Mouse (Mus musculus): ENCODE measurements around the gene Angptl8. TPM values are rescaled to one million over a fixed set of nuclear protein-coding genes. Genes with fewer than 3 reads are reported as not detected.

Angptl8 gene
- polyA plus RNA-seq, 1 experiment from 2014 or later: 0.67 TPM

GRCm38 (mm10) chr9:21870879-21871524 lies 35.7 kb downstream of the Angptl8 start:
- no peaks in the 10 kb centered on the region for H3K36me3 ChIP-seq
- H3K4me2 ChIP-seq (replicated peaks): peak overlapping the region; percentile 51
- peak overlapping the region; percentile 14; the same call in 1 of the 2 replicates for H3K4me3 ChIP-seq
- H3K4me1 ChIP-seq: 0 out of 2 replicates have a peak, but pooled peaks cover 4% of the 10 kb centered on the region
- 0 out of 2 replicates have a peak, but pooled peaks cover 3% of the 10 kb centered on the region for H3K27me3 ChIP-seq
- peak; percentile 74 for ATAC-seq (ENCODE audit: low FRiP score, low read depth)
- no peak overlapping the region for H3K27ac ChIP-seq
- no peak overlapping the region for H3K9ac ChIP-seq
- no peaks in the 10 kb centered on the region for H3K9me3 ChIP-seq
- WGBS: 15% methylated on average over 20 of the region's 20 CpGs

GRCm38 (mm10) chr9:21872204-21872603 lies 36.9 kb downstream of the Angptl8 start:
- Histone ChIP-seq H3K27ac (no peak overlapping the region), H3K27me3 (0 out of 2 replicates have a peak, but pooled peaks cover 3% of the 10 kb centered on the region), H3K9ac (no peak overlapping the region), H3K4me2 (replicated peaks) (no peak overlapping the region), H3K36me3 (no peaks in the 10 kb centered on the region), H3K4me1 (no peaks in the 10 kb centered on the region), H3K4me3 (no peak overlapping the region), H3K9me3 (no peaks in the 10 kb centered on the region)
- 55% methylated on average over 4 of the region's 4 CpGs for WGBS
- ATAC-seq (ENCODE audit: low FRiP score, low read depth): no peak

GRCm38 (mm10) chr9:21876601-21877000 lies 41.3 kb downstream of the Angptl8 start:
- no peak overlapping the region for H3K27ac ChIP-seq
- no peaks in the 10 kb centered on the region for H3K4me1 ChIP-seq

More at GRCm38 (mm10) chr9:21876601-21877000, 41.3 kb downstream of the Angptl8 start:
- H3K4me3 ChIP-seq: no peak overlapping the region
- H3K36me3 ChIP-seq: no peaks in the 10 kb centered on the region
- no peak overlapping the region for H3K9ac ChIP-seq
- ATAC-seq (ENCODE audit: low FRiP score, low read depth): no peak
- H3K9me3 ChIP-seq: no peaks in the 10 kb centered on the region
- 60% methylated on average over 3 of the region's 3 CpGs for WGBS
- 0 out of 2 replicates have a peak, but pooled peaks cover 3% of the 10 kb centered on the region for H3K27me3 ChIP-seq
- H3K4me2 ChIP-seq (replicated peaks): no peak overlapping the region

Small RNA genes lying within 50 kb of the gene (microRNA-seq; reads per million reads assigned to microRNA genes)
- gene Mir7083: 7.0 reads per million, percentile 21 among the genes with 10 or more reads in this experiment

Other genes starting within 250 kb of the Angptl8 start
- gene Timm29, start 242.8 kb upstream of the Angptl8 start, polyA plus RNA-seq (2015; fragmentation: Nextera tagmentation; extraction: Ambion mirVana): 30.3 and 30.4 TPM in 2 replicates
- gene Yipf2, start 242.7 kb upstream of the Angptl8 start, polyA plus RNA-seq (2015; fragmentation: Nextera tagmentation; extraction: Ambion mirVana): 23.9 and 27.5 TPM in 2 replicates
- 91.8 and 99.5 TPM in 2 replicates for gene Smarca4, start 219.3 kb upstream of the Angptl8 start, polyA plus RNA-seq (2015; fragmentation: Nextera tagmentation; extraction: Ambion mirVana)
- 30.8 and 31.2 TPM in 2 replicates for gene Ldlr, start 112.0 kb upstream of the Angptl8 start, polyA plus RNA-seq (2015; fragmentation: Nextera tagmentation; extraction: Ambion mirVana)
- 109 and 117 TPM in 2 replicates for gene Spc24, start 75.2 kb upstream of the Angptl8 start, polyA plus RNA-seq (2015; fragmentation: Nextera tagmentation; extraction: Ambion mirVana)
- gene Kank2, start 36.8 kb upstream of the Angptl8 start, polyA plus RNA-seq (2015; fragmentation: Nextera tagmentation; extraction: Ambion mirVana): 18.9 and 21.3 TPM in 2 replicates
- gene Dock6, start 17.1 kb downstream of the Angptl8 start, polyA plus RNA-seq (2015; fragmentation: Nextera tagmentation; extraction: Ambion mirVana): 37.5 and 39.6 TPM in 2 replicates
- 14.0 and 15.5 TPM in 2 replicates for gene Rab3d, start 82.7 kb downstream of the Angptl8 start, polyA plus RNA-seq (2015; fragmentation: Nextera tagmentation; extraction: Ambion mirVana)
- 5.1 and 6.2 TPM in 2 replicates for gene Ccdc159, start 92.0 kb downstream of the Angptl8 start, polyA plus RNA-seq (2015; fragmentation: Nextera tagmentation; extraction: Ambion mirVana)
- 41.3 and 46.5 TPM in 2 replicates for gene Tmem205, start 92.0 kb downstream of the Angptl8 start, polyA plus RNA-seq (2015; fragmentation: Nextera tagmentation; extraction: Ambion mirVana)
- 8.5 and 9.1 TPM in 2 replicates for gene Plppr2, start 101.5 kb downstream of the Angptl8 start, polyA plus RNA-seq (2015; fragmentation: Nextera tagmentation; extraction: Ambion mirVana)
- gene Swsap1, start 120.2 kb downstream of the Angptl8 start, polyA plus RNA-seq (2015; fragmentation: Nextera tagmentation; extraction: Ambion mirVana): 4.9 and 6.2 TPM in 2 replicates
- gene Epor, start 128.0 kb downstream of the Angptl8 start, polyA plus RNA-seq (2015; fragmentation: Nextera tagmentation; extraction: Ambion mirVana): 6.2 and 6.3 TPM in 2 replicates
- gene Rgl3, start 153.9 kb downstream of the Angptl8 start, polyA plus RNA-seq (2015; fragmentation: Nextera tagmentation; extraction: Ambion mirVana): 1.6 TPM in 2 replicates
- gene Ccdc151, start 167.1 kb downstream of the Angptl8 start, polyA plus RNA-seq (2015; fragmentation: Nextera tagmentation; extraction: Ambion mirVana): 1.0 and 1.5 TPM in 2 replicates
- 119 and 122 TPM in 2 replicates for gene Prkcsh, start 167.3 kb downstream of the Angptl8 start, polyA plus RNA-seq (2015; fragmentation: Nextera tagmentation; extraction: Ambion mirVana)
- 0.13 and 0.23 TPM in 2 replicates for gene Elavl3, start 216.5 kb downstream of the Angptl8 start, polyA plus RNA-seq (2015; fragmentation: Nextera tagmentation; extraction: Ambion mirVana)
- not detected in 2 replicates for gene Gm49318, start 235.7 kb downstream of the Angptl8 start, polyA plus RNA-seq (2015; fragmentation: Nextera tagmentation; extraction: Ambion mirVana)
- 11.6 and 12.6 TPM in 2 replicates for gene Zfp653, start 235.9 kb downstream of the Angptl8 start, polyA plus RNA-seq (2015; fragmentation: Nextera tagmentation; extraction: Ambion mirVana)
- gene Ecsit, start 249.9 kb downstream of the Angptl8 start, polyA plus RNA-seq (2015; fragmentation: Nextera tagmentation; extraction: Ambion mirVana): 34.9 and 36.8 TPM in 2 replicates

All from limb, embryonic 13.5 days (tissue).